Mouse (Mus musculus) bone marrow, adult 2 months (tissue): ENCODE measurements at regions not wholly inside any gene's neighbourhood (a gene's known extent, or its start where the extent isn't known, plus 50 kb on each side); places are given as distances from the start of the nearest gene placed in this dataset.

Experiments
- CTCF ChIP-seq: fragments of 200-500 bp; IDR thresholded peaks from 2 replicates; pipeline ENCODE4 v1.5.1; 2011; ENCODE audit warnings: low read length, control low read depth; ENCODE audit not compliant: control insufficient read depth, insufficient read depth
- POLR2A ChIP-seq: fragments of 200-500 bp; IDR thresholded peaks from 2 replicates; pipeline ENCODE4 v1.6.1; 2011; ENCODE audit warnings: low read depth, mild to moderate bottlenecking, control low read depth, low read length, borderline replicate concordance; ENCODE audit not compliant: control insufficient read depth

- no peak for TF ChIP-seq CTCF
- no peak for TF ChIP-seq POLR2A
Observed at GRCm38 (mm10) chr11:44174548-44174947, 225.3 kb upstream of the Il12b start.
